Mouse (Mus musculus) ES-E14 (cell line): ENCODE results near the gene Trmt1l.

Experiments
- CHD2 ChIP-seq: IDR thresholded peaks from 2 replicates; pipeline ENCODE4 v1.6.1; 2014; ENCODE audit warnings: mild to moderate bottlenecking, low read depth, low read length, inconsistent platforms
- ZC3H11A ChIP-seq: IDR thresholded peaks from 2 replicates; pipeline ENCODE4 v1.6.1; 2012; ENCODE audit warnings: low read depth, mild to moderate bottlenecking, inconsistent platforms, low read length, borderline replicate concordance

GRCm38 (mm10) chr1:151497942-151498341, 69.6 kb downstream of the Trmt1l start:
- TF ChIP-seq ZC3H11A: no peak
- TF ChIP-seq CHD2: no peak
